Mouse (Mus musculus) retina, postnatal 7 days (tissue): ENCODE results near the gene Olfr1089.

Experiments
- DNase-seq: peaks from one replicate; pipeline ENCODE4 v3.0.0-alpha.2; 2012; ENCODE audit warnings: low read depth, low spot score

The Olfr1089 gene

GRCm38 (mm10) chr2:86733601-86734000 lies at the start of gene Olfr1089:
TSS of gene Olfr1089 (minus strand) at chr2:86733701.
- DNase-seq = no peak

- no peak for DNase-seq
Observed at GRCm38 (mm10) chr2:86782179-86782578, 48.7 kb upstream of the Olfr1089 start, which contains the start of gene Olfr1093. TSS of gene Olfr1093 (plus strand) at chr2:86782479.

DNA sequence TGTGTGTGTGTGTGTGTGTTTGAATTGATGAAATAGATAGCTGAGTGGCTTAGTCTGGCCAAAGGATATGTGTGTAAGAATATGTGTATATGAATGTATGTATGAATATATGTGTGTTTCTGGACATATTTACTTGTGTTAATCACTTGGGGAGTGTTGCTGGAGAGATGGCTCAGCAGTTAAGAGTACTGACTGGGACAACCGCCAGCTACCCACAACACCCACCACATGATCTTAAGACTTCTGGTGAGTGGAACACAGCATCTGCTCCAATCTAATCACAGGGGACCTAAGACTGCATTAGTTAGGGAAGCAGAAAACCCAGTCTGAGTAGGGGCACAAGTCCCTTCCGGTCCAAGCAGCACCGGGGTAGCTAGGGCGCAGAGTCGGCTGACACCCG lies 27.5 kb upstream of the Olfr1089 start:
- no peak for DNase-seq

DNA sequence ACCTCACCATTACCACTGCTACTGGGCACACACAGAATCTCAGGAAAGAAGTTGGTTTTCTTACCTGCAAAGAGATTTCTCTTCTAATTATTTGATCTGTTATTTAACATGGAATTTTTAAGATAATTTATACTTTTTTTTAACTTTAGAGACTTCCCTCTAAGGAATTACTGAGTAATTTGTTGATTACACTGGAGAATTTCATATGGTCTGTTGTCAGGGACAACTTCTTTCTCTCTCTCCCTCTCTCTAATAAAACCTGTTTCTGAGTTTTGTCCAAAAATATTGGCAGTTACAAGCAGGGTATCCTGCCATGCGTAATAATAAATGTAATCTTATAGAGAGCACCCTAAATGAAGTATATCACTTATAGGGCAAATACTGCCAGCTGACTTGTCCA lies 25.4 kb upstream of the Olfr1089 start, which contains the start of gene Olfr1090:
Gene Olfr1090, minus strand, starts transcription at position 101 of the 400 bp plus-strand sequence.
- DNase-seq = no peak

- DNase-seq = no peak
Observed at GRCm38 (mm10) chr2:86698295-86698694, 35.2 kb downstream of the Olfr1089 start, which contains the start of gene Olfr1087. TSS of gene Olfr1087 (minus strand) at chr2:86698395.
